Mouse (Mus musculus) thymus, adult 2 months (tissue): ENCODE data around the gene St6galnac4.
A peak's percentile ranks its signal among the peaks of the same experiment; 100 is the strongest.

Experiments used
- CTCF ChIP-seq: fragments of 200-500 bp; IDR thresholded peaks from 2 replicates; pipeline ENCODE4 v1.5.1; 2012; ENCODE audit warnings: mild to moderate bottlenecking, control low read depth, low read length, moderate library complexity, borderline replicate concordance; ENCODE audit not compliant: control insufficient read depth, poor library complexity, insufficient read depth; ENCODE audit errors: extremely low read depth
- POLR2A ChIP-seq: fragments of 200-500 bp; IDR thresholded peaks from 2 replicates; pipeline ENCODE4 v1.6.1; 2012; ENCODE audit warnings: mild to moderate bottlenecking, low read length, control low read depth, moderate library complexity; ENCODE audit not compliant: control insufficient read depth, poor library complexity, insufficient read depth; ENCODE audit errors: extremely low read depth

GRCm38 (mm10) chr2:32570698-32571494 is 16.0 kb upstream of the St6galnac4 start, which contains the start of gene Dpm2:
- TF ChIP-seq POLR2A (peak; percentile 76), CTCF (no peak)
